Mouse (Mus musculus) heart, embryonic 12.5 days (tissue): ENCODE data around the gene Lpcat1. TPM values are rescaled to one million over a fixed set of nuclear protein-coding genes. Genes with fewer than 3 reads are reported as not detected.

Source experiments
- ATAC-seq: fragments of 200-750 bp; cut with Nextera tagmentation; 2 replicates; pipeline ENCODE4 v1.8.0; 2017; ENCODE audit warnings: moderate TSS enrichment, moderate library complexity; ENCODE audit not compliant: insufficient number of reproducible peaks, low FRiP score
- H3K27ac ChIP-seq: fragments of 300-500 bp; sonication (generic); 2 replicates; pipeline ENCODE4 v1.5.1; 2016; ENCODE audit warnings: mild to moderate bottlenecking, moderate library complexity; ENCODE audit not compliant: poor library complexity, severe bottlenecking
- H3K27me3 ChIP-seq: fragments of 300-500 bp; sonication (generic); replicated peaks from 2 replicates; pipeline ENCODE4 v1.6.1; 2016; ENCODE audit warnings: mild to moderate bottlenecking, moderate library complexity
- H3K36me3 ChIP-seq: fragments of 300-500 bp; sonication (generic); 2 replicates; pipeline ENCODE4 v1.6.1; 2016; ENCODE audit warnings: mild to moderate bottlenecking, moderate library complexity
- H3K4me1 ChIP-seq: fragments of 300-500 bp; sonication (generic); replicated peaks from 2 replicates; pipeline ENCODE4 v1.6.1; 2016; ENCODE audit warnings: mild to moderate bottlenecking
- H3K4me2 ChIP-seq: fragments of 300-500 bp; sonication (generic); 2 replicates; pipeline ENCODE4 v1.6.1; 2016; ENCODE audit warnings: mild to moderate bottlenecking, moderate library complexity
- H3K4me3 ChIP-seq: fragments of 300-500 bp; sonication (generic); 2 replicates; pipeline ENCODE4 v1.5.1; 2016; ENCODE audit warnings: mild to moderate bottlenecking
- H3K9ac ChIP-seq: fragments of 300-500 bp; sonication (generic); 2 replicates; pipeline ENCODE4 v1.6.1; 2016; ENCODE audit warnings: mild to moderate bottlenecking, moderate library complexity
- H3K9me3 ChIP-seq: fragments of 300-500 bp; sonication (generic); replicated peaks from 2 replicates; pipeline ENCODE4 v1.6.1; 2016; ENCODE audit warnings: mild to moderate bottlenecking, moderate library complexity
- WGBS: fragments of 180-500 bp; shearing (Covaris S2); methylation state at CpG from one replicate; pipeline ENCODE4 v1.1.7; 2016; 5-methylcytosine and 5-hydroxymethylcytosine counted together
- polyA plus RNA-seq: library from polyadenylated mRNA; unstranded; fragments of >200 nt; fragmentation: Nextera tagmentation; extraction: Ambion mirVana; gene quantifications from 2 replicates; pipeline ENCODE4 v1.2.1, GENCODE M21; 2016

Lpcat1 gene
- polyA plus RNA-seq = 24.1 and 25.1 TPM in 2 replicates

DNA sequence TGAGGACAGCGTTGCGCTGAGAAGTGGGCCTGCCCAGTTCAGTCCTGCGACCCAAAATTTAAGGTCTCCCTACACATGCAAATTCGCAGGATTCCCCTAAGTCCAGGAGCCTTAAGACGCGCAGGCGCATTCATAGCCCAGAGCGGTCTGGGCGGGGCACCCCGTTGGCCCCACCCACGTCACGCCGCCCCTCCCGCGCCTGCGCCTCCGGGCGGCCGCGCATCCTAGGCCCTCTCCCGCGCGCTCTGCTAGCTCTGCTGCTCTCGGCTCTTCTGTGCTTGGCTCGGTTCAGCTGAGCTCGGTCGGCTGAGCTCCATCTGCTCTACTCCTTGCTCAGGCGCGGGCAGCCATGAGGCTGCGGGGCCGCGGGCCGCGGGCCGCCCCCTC is at the start of gene Lpcat1:
Lpcat1 (plus strand) TSS at position 164 of the 387 bp plus-strand sequence.
- 0% methylated on average over 34 of the region's 35 CpGs for WGBS

DNA sequence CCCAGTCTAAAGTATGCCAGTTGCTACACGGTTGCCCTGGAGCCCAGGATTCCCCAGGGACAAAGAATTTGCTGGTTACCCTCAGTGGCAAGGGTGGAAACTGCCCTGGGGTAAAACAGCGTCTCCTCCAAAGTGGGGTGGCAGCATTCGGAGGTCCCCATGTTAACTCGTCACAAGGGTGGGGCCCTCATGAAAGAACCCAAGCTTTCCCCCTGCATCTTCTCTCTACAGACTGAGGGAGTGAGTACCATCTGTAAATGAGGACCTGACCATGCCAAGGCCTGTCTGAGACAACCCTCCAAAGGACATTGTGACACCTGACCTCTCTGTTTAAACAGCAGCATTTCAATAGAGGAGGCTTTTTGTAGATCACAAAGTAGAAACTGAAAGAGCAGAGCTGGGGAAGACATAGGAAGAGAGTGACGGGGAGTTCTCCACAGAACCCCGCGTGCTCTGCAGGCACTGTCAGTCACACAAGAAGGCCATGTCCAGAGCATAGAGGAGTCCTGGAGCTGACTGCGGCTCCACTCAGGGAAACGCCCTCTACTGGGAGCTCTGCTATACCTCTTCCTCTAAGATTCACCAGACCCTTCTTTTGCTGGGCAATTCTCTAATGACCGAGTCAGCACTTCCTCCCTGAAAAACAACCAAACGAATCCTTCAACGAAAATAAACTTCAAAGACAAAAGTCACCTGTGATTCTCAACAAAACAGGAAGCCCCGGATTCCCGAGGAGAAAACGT is 49.3 kb upstream of the Lpcat1 start:
- Histone ChIP-seq H3K4me1 (peaks cover 3% of the 10 kb centered on the region), H3K27ac (no peak overlapping the region), H3K9ac (no peak overlapping the region), H3K36me3 (no peaks in the 10 kb centered on the region), H3K4me3 (no peak overlapping the region), H3K4me2 (no peak overlapping the region), H3K9me3 (no peaks in the 10 kb centered on the region), H3K27me3 (0 out of 2 replicates have a peak, but pooled peaks cover 5% of the 10 kb centered on the region)
- WGBS = 35% methylated on average over 15 of the region's 15 CpGs
- ATAC-seq = no peak

More for the DNA sequence above, at the start of gene Lpcat1:
- Histone ChIP-seq H3K4me1 (peaks cover 26% of the 10 kb centered on the region), H3K4me2 (peak within 1 kb of the TSS; percentile 95), H3K27me3 (no peaks in the 10 kb centered on the region), H3K9ac (peak within 1 kb of the TSS; percentile 80), H3K27ac (peak within 1 kb of the TSS; percentile 82), H3K9me3 (no peaks in the 10 kb centered on the region), H3K4me3 (peak within 1 kb of the TSS; percentile 68), H3K36me3 (no peaks in the 10 kb centered on the region)
- ATAC-seq = peak; percentile 97

DNA sequence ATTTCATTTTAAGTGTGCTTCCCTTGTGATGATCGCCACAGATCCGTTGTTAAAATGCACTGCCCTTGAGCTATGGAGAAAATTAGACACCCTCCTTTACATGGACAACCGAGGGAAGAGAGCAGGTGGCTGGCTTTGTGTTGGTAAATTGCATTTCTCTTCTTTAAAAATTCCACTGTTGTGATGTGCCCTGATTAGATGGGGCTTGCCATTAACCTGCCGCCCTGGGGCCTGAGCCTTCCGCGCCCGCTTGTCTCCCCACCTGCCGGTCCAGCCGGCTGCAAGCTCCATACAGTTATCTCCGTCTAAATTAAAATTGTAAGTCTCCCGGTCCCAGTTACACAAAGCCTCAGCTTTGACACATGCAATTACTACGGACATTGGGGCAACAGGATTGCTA is 48.7 kb upstream of the Lpcat1 start:
- no peak overlapping the region for H3K4me3 ChIP-seq
- no peak overlapping the region for H3K4me2 ChIP-seq
- 64% methylated on average over 12 of the region's 12 CpGs for WGBS
- no peaks in the 10 kb centered on the region for H3K36me3 ChIP-seq
- no peak overlapping the region for H3K9ac ChIP-seq
- H3K27me3 ChIP-seq = 0 out of 2 replicates have a peak, but pooled peaks cover 9% of the 10 kb centered on the region
- ATAC-seq = no peak
- H3K27ac ChIP-seq = no peak overlapping the region
- H3K9me3 ChIP-seq = no peaks in the 10 kb centered on the region
- peaks cover 3% of the 10 kb centered on the region for H3K4me1 ChIP-seq

DNA sequence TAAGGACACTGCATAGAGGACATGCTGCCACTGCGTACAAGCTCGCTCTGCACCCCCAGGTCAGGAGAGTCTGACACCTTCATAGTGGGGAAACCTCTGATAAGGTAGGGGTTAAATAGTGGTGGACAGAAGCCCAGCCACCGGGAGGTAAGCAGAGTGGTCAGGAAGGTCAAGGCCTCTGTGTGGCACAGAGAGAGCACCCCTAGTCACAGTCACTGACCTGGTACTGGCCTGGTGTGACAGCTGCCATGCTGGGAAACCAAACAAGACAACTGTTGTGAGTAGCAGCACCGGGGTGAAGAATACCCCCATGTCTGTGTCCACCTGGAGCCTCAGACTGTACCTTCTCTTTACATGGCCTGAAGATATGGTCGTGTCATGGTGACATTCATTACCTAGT is 47.8 kb upstream of the Lpcat1 start:
- no peak for ATAC-seq
- H3K9me3 ChIP-seq = no peaks in the 10 kb centered on the region
- H3K27ac ChIP-seq = no peak overlapping the region
- H3K4me3 ChIP-seq = no peak overlapping the region
- H3K4me1 ChIP-seq = peaks cover 3% of the 10 kb centered on the region
- no peak overlapping the region for H3K4me2 ChIP-seq
- 0 out of 2 replicates have a peak, but pooled peaks cover 9% of the 10 kb centered on the region for H3K27me3 ChIP-seq
- no peaks in the 10 kb centered on the region for H3K36me3 ChIP-seq
- H3K9ac ChIP-seq = peak overlapping the region; percentile 16; the same call in 1 of the 2 replicates
- whole genome bisulfite sequencing = 66% methylated on average over 5 of the region's 5 CpGs

DNA sequence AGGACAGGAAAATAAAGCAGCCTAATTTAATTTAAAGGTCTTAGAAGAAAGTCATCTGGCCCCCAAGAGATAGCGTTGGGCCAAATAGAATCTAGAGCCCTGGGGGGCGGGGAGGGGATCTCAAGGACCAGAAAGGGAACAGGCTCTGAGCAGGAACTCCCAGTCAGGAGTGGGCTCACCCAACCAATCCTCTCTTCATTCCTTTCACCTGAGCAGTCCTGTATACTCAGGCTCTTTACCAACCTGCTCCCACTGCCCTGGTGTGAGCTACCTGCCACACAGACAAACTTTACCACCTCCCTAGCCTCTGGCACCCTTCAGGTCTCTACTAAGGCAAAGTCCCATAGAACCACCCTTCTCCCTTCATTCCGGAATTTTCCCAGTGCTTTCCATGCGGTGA is 44.0 kb upstream of the Lpcat1 start:
- WGBS = 61% methylated on average over 4 of the region's 4 CpGs
- H3K4me3 ChIP-seq = no peak overlapping the region
- no peak overlapping the region for H3K9ac ChIP-seq
- no peak overlapping the region for H3K27ac ChIP-seq
- ATAC-seq = no peak
- no peak overlapping the region for H3K4me2 ChIP-seq
- H3K27me3 ChIP-seq = 0 out of 2 replicates have a peak, but pooled peaks cover 15% of the 10 kb centered on the region
- peaks cover 3% of the 10 kb centered on the region for H3K4me1 ChIP-seq
- H3K36me3 ChIP-seq = no peaks in the 10 kb centered on the region
- no peaks in the 10 kb centered on the region for H3K9me3 ChIP-seq

DNA sequence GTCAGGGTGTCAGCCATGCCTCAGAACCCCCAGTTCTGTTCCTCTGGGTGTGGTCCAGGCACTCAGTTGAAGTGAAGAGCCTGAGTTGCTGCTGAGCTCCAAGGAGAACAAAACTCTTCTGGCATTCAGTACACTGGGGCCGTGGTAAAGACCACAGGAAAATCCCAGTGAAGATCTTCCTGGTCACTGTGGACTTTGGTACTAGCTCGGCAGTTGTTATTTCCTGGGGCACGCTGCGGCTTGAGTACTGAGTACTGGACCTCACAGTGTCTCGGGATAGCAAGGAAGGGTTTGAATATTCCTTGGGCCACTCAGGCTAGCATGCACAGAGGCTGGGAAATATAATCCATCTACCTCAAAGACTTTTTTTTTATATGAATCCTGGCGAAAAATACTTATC is 42.0 kb upstream of the Lpcat1 start:
- 0 out of 2 replicates have a peak, but pooled peaks cover 20% of the 10 kb centered on the region for H3K27me3 ChIP-seq
- H3K4me1 ChIP-seq = peaks cover 3% of the 10 kb centered on the region
- WGBS = 67% methylated on average over 6 of the region's 6 CpGs
- ATAC-seq = no peak
- H3K4me2 ChIP-seq = no peak overlapping the region
- H3K36me3 ChIP-seq = no peaks in the 10 kb centered on the region
- no peak overlapping the region for H3K27ac ChIP-seq
- H3K9ac ChIP-seq = no peak overlapping the region
- H3K9me3 ChIP-seq = no peaks in the 10 kb centered on the region
- H3K4me3 ChIP-seq = no peak overlapping the region

DNA sequence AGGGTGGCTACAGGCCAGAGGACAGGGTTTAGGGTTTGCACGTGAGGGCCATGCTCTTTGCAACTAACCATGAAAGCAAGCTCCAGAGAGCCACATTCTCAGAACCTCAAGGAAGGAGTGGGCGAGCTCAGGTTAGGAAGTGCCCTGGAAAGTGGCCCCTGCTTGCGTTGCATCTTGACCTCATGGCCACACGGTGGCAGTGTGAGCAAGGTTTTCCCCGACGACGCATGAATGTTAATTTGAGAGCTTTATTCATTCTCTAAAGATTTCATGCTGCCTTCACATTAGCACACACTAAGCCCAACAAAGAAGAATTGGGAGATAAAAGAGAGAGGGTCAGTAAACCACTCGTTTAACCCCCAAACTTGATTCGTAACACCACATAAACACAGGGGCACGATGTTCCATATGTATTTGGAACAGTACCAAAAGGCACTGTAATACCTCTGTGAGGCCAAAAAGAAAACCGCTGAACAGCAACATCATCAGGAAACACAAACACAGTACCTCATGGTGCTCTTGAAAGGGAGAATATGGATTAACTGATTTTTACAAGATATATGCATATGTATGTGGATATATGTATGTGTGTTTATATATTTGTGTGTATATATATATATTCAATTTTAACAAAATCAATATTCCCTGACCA is 41.0 kb upstream of the Lpcat1 start:
- Histone ChIP-seq H3K4me2 (0 out of 2 replicates have a peak overlapping the region, but pooled peaks have one; percentile 27), H3K4me1 (peaks cover 3% of the 10 kb centered on the region), H3K4me3 (no peak overlapping the region), H3K9me3 (no peaks in the 10 kb centered on the region), H3K27me3 (0 out of 2 replicates have a peak, but pooled peaks cover 20% of the 10 kb centered on the region), H3K36me3 (no peaks in the 10 kb centered on the region), H3K9ac (no peak overlapping the region), H3K27ac (no peak overlapping the region)
- ATAC-seq = no peak
- 14% methylated on average over 11 of the region's 11 CpGs for WGBS

DNA sequence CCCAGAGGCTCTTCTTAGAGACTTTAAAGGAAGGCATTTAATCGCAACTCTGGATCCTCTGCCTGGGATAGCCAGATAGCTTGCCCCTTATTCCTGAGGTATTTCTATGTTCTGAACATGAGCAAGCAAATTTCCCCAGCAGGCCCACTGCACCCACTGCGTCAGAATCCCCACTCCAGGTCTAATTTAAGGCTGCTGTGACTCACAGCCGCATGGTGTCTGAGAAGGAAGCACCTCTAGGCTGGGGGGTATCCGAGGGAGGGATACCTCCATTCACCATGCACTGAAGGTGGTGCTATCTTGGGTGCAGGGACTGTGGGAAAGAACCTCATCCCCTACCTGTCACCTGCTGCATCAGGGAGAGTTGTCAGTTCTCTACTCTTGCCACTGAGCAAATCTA is 40.4 kb upstream of the Lpcat1 start:
- H3K9ac ChIP-seq = no peak overlapping the region
- no peak overlapping the region for H3K4me2 ChIP-seq
- no peak for ATAC-seq
- H3K4me1 ChIP-seq = no peaks in the 10 kb centered on the region
- H3K9me3 ChIP-seq = no peaks in the 10 kb centered on the region
- WGBS = 73% methylated on average over 4 of the region's 4 CpGs
- no peak overlapping the region for H3K4me3 ChIP-seq
- H3K27ac ChIP-seq = no peak overlapping the region
- H3K36me3 ChIP-seq = no peaks in the 10 kb centered on the region
- H3K27me3 ChIP-seq = 0 out of 2 replicates have a peak, but pooled peaks cover 20% of the 10 kb centered on the region

DNA sequence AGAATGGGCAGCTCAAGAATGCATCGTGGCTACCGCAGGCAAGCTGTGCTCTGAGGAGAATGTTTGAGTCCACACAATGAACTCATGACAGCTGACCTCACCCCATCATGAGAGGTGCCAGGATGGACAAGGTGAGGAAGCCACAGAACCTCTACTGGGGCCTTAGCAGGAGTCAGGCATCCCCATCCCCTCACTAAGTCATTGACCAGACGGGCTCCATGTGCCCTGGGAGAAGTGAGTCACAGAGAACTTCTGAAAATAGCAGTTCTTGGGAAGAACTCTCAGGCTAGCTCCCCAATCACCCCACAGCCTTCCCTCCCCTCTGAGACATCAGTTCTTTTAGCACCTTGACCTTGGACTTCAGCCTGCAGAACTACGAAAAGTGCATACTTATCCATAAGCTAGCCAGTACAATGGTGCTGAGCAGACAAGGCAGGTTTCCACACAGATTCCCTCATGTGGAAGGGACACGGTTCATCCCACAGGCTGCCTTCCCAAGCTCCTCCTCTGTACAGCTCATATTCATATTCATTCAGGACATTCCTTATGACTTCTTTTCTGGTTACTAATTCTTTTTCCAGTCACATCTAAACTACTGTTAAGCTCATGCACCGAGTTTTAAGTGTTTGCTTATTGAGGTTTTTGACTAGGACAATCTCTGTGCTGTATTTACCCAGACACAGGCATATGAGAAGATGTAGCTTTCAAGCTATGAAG is 37.2 kb upstream of the Lpcat1 start:
- 71% methylated on average over 6 of the region's 6 CpGs for WGBS
- Histone ChIP-seq H3K9ac (no peak overlapping the region), H3K4me3 (no peak overlapping the region), H3K4me2 (no peak overlapping the region), H3K36me3 (no peaks in the 10 kb centered on the region), H3K27ac (no peak overlapping the region), H3K27me3 (0 out of 2 replicates have a peak, but pooled peaks cover 11% of the 10 kb centered on the region), H3K4me1 (peaks cover 6% of the 10 kb centered on the region; the same call in 1 of the 2 replicates), H3K9me3 (no peaks in the 10 kb centered on the region)
- ATAC-seq = no peak

DNA sequence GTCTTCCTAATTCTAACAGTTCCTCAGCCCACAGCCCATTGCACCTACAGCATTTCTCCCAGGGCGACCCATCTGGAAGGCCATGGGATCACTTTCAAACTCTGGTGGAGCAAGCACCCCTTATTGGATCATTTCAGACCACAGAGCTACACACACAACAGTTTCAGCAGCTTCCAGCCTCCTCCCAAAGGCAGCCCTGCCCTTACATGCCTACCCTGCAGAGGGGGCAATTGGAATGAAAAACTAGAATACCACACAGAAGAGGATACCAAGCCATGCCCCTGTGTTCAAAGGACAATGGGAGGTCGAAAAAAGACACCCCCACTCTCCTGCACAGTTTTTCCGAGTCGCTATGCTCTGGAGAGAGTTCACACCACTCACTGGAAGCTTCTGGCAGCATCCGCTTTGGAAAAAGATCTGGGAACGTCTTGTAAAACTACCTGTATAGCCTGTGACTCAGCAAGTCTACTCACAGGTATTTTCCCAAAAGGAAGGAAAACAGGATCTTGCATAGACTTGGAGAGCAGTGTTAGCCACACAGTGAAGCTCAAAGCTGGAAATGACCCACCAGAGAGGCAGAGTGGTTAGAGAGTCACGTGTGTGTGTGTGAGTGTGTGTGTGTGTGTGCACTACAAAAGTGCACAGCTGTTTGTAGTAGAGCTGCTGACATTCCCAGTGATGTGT is 34.4 kb upstream of the Lpcat1 start:
- no peaks in the 10 kb centered on the region for H3K9me3 ChIP-seq
- no peak overlapping the region for H3K4me2 ChIP-seq
- no peak overlapping the region for H3K27ac ChIP-seq
- no peak for ATAC-seq
- H3K4me1 ChIP-seq = peaks cover 6% of the 10 kb centered on the region; the same call in 1 of the 2 replicates
- no peaks in the 10 kb centered on the region for H3K36me3 ChIP-seq
- H3K27me3 ChIP-seq = 0 out of 2 replicates have a peak, but pooled peaks cover 5% of the 10 kb centered on the region
- no peak overlapping the region for H3K9ac ChIP-seq
- H3K4me3 ChIP-seq = no peak overlapping the region
- WGBS = 68% methylated on average over 7 of the region's 7 CpGs
